Mouse (Mus musculus): ENCODE measurements around the gene Tuba3a.
"Not testable (repeated sequence)": the region's sequence is repeated elsewhere in the genome, so short reads cannot be mapped to it uniquely, and the experiment has no call there.

Gene Tuba3a

GRCm38 (mm10) chr6:125307091-125307490, 21.2 kb upstream of the Tuba3a start:
- DNase-seq (ENCODE audit: low read depth in 2 of 2, low spot score in 2 of 2): no peak

DNA sequence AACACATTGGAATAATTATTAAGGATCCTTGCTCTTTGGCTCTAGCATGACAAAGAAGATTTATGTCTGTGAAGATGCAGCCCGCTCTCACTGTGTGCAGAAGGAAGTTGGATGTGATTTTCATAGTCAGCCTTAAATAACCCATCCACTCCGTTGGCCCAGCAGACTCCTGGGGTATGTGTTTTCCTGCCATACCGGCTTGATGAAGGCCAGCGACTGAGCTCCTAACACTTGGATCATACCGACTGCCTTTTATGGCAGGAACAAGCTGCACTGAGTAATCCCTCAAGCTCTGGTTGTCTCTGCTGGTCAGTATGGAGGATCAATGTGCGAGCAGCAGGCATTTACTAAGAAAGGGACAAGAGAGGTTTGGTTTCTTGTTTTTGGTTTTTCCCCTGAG, 19.6 kb upstream of the Tuba3a start:
- DNase-seq (ENCODE audit: low read depth in 2 of 2, low spot score in 2 of 2): no peak

- not testable (repeated sequence) for DNase-seq (ENCODE audit: low read depth in 2 of 2, low spot score in 2 of 2)
Measured at GRCm38 (mm10) chr6:125304408-125304807, 18.6 kb upstream of the Tuba3a start.

DNA sequence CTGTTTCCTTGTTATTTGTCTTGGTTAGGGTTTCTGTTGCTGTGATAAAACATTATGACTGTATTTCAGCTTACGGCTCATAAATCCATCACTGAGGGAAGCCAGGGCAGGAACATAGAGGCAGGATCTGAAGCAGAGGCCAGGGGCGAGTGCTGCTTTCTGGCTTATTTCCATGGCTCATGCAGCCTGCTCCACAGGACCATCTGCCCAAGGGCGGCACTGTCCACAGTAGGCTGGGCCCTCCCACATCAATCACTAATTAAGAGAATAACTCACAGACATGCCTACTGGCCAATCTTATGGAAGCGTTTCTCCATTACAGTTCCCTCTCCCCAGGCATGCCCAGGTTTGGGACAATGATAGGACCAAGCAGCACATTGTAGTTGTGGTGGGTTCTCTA, 17.4 kb upstream of the Tuba3a start:
- no peak for DNase-seq (ENCODE audit: low read depth in 2 of 2, low spot score in 2 of 2)

GRCm38 (mm10) chr6:125302231-125302982, 16.6 kb upstream of the Tuba3a start:
- no peak for DNase-seq (ENCODE audit: low read depth in 2 of 2, low spot score in 2 of 2)

DNA sequence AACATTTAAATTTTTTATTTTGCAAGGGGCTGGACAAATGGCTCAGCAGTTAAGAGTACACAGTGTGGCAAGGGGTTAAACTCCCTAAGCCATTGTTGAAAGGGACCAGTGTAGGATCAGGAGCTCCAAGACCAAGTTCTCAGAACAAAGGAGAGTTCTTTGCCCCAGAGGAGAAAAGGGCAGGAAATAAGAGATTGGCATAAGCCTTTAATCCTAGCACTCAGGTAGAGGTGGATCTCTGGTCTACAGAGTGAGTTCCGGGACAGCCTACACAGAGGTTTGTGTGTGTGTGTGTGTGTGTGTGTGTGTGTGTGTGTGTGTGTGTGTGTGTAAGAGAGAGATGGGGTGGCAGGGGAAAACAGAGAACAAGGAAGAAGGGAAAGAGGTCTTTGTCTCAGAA, 15.1 kb upstream of the Tuba3a start:
- DNase-seq (ENCODE audit: low read depth in 2 of 2, low spot score in 2 of 2): no peak

GRCm38 (mm10) chr6:125297149-125297820, 11.4 kb upstream of the Tuba3a start:
- no peak for DNase-seq (ENCODE audit: low read depth in 2 of 2, low spot score in 2 of 2)

- DNase-seq (ENCODE audit: low read depth in 2 of 2, low spot score in 2 of 2): no peak
Measured at GRCm38 (mm10) chr6:125294049-125294448, 8.2 kb upstream of the Tuba3a start.

GRCm38 (mm10) chr6:125292256-125292655, 6.4 kb upstream of the Tuba3a start:
- DNase-seq (ENCODE audit: low read depth in 2 of 2, low spot score in 2 of 2): no peak

GRCm38 (mm10) chr6:125291329-125291728, 5.5 kb upstream of the Tuba3a start:
- no peak for DNase-seq (ENCODE audit: low read depth in 2 of 2, low spot score in 2 of 2)

DNA sequence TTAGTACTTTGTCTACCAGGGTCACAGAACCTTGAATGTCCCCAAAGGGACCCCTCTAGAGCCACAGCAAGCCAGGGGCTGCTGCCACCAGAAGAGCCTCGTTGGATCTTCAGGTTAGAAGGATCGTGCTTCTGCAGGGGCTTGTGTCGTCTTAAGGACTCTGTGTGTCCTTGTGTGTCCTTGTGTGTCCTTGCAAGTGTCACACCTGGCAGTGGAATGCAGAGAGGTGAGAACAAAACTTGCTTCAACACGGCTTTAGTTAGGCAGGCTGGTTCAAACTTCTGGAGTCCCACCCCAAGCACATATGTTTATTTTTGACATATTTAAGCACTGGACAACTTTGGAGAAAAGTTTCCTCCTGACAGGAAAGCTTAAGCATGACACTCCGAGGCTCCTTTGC, 2.9 kb upstream of the Tuba3a start:
- no peak for DNase-seq (ENCODE audit: low read depth in 2 of 2, low spot score in 2 of 2)

DNA sequence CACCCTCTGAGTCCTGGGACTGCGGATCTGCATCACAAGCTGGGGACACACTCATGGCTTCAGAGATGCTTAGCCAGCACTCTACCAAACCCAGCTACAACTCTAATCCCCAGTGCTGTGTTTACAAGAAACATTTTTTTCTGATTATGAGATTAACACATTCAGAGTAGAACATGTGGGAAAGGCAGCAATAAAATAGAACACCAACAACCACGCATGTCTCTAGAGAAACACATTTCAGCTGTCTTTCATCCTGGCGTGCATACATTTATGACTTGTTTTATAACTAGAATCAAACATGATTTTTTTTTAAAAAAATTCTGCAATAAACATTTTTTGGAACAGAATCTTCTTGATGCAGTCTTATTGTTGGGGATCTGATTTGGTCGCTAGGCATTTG, 1.1 kb upstream of the Tuba3a start:
- DNase-seq (ENCODE audit: low read depth in 2 of 2, low spot score in 2 of 2): no peak

DNA sequence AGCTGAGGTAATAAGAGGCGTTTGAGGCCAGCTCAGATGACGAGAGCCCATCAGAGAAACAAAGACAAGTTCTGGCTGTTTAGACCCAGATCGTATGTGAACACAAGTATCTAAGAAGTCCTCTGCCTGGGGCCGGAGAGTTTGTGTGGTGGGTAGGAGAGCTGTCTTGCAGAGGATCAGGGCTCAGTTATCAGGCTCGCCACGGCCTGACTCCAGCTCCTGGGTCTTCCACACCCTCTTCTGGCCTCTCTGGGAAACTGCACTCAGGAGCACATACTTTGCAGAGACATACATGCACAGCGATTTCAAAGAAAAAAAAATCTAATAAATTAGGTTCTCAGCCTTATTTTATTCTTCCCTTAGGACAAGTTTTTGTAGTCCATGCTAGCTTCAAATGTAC, 1.1 kb downstream of the Tuba3a start:
- DNase-seq (ENCODE audit: low read depth in 2 of 2, low spot score in 2 of 2): no peak

DNA sequence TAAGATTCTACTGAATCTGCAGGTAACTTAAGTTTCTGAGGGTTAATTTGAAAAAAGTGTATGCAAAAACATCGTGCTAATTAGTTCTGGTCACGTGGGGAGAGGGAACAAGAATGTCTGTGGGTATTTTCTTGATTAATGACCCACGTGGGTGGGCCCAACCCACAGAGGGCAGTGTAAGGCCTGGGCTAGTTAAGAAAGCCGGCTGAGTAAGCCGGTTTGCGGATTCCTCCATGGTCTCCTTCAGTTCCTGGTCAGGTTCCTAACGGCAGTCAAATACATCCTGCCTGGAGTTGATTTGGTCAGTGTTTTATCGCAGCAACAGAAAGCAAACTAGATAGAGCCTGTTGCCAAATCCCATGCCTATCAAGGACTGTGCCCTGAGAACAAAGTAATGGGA, 1.6 kb downstream of the Tuba3a start:
- no peak for DNase-seq (ENCODE audit: low read depth in 2 of 2, low spot score in 2 of 2)

GRCm38 (mm10) chr6:125282721-125283120, 3.1 kb downstream of the Tuba3a start:
- DNase-seq (ENCODE audit: low read depth in 2 of 2, low spot score in 2 of 2): not testable (repeated sequence)

DNA sequence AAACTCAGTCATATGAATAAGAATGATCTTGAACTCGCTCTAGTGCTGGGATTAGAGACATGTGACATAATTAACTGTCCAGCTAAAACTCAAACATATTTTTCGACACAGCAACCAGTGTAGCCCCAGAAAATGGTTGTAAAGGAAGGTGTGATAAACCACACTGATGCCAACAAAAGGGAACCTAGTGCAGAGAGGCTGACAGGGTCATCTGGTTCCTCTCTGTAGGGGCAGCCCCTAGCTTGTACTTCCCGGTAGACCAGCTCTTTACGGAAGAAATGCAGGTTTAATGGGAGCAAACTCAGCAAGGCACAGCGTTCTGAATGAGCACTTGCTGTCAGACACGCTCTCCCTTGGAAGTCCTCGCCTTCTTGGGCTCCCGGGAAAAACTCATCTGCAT, 6.1 kb downstream of the Tuba3a start:
- no peak for DNase-seq (ENCODE audit: low read depth in 2 of 2, low spot score in 2 of 2)

GRCm38 (mm10) chr6:125274841-125275563, 10.8 kb downstream of the Tuba3a start:
- no peak for DNase-seq (ENCODE audit: low read depth in 2 of 2, low spot score in 2 of 2)

DNA sequence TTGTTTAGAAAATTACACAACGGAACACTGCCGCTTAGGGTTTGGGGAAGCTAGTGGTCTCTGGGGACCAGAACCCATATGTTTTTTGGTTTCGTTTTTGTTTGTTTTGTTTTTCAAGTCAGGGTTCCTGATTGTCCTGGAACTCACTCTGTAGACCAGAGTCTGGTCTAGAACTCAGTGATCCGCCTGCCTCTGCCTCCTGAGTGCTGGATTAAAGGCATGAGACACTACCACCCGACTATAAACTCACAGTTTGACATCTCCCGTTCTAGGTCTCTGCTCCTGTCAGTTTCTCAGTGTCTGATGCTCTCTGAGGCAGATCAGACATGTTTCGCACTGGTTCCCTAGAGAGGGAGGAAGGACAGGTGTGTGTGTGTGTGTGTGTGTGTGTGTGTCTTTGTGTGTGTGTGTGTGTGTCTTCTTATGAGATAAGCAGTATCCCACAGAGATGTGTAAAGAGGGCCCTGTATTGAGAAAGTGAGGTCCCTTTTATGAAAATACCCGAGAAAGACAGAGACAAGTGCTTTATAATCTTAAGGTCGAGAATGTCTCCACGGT, 13.5 kb downstream of the Tuba3a start:
- DNase-seq (ENCODE audit: low read depth in 2 of 2, low spot score in 2 of 2): no peak

- peak; percentile 82 to 90 for DNase-seq (ENCODE audit: low read depth in 2 of 2, low spot score in 2 of 2)
Measured at GRCm38 (mm10) chr6:125271455-125272227, 14.2 kb downstream of the Tuba3a start.

- no peak for DNase-seq (ENCODE audit: low read depth in 2 of 2, low spot score in 2 of 2)
Measured at GRCm38 (mm10) chr6:125268799-125269198, 17.0 kb downstream of the Tuba3a start.

GRCm38 (mm10) chr6:125267469-125267868, 18.4 kb downstream of the Tuba3a start:
- no peak for DNase-seq (ENCODE audit: low read depth in 2 of 2, low spot score in 2 of 2)
